Mouse (Mus musculus): ENCODE measurements around the gene Celf5. TPM values are rescaled to one million over a fixed set of nuclear protein-coding genes. Genes with fewer than 3 reads are reported as not detected.
A peak's percentile ranks its signal among the peaks of the same experiment; 100 is the strongest.

Celf5 gene
- polyA plus RNA-seq, 1 experiment from 2014 or later: 9.7 TPM

DNA sequence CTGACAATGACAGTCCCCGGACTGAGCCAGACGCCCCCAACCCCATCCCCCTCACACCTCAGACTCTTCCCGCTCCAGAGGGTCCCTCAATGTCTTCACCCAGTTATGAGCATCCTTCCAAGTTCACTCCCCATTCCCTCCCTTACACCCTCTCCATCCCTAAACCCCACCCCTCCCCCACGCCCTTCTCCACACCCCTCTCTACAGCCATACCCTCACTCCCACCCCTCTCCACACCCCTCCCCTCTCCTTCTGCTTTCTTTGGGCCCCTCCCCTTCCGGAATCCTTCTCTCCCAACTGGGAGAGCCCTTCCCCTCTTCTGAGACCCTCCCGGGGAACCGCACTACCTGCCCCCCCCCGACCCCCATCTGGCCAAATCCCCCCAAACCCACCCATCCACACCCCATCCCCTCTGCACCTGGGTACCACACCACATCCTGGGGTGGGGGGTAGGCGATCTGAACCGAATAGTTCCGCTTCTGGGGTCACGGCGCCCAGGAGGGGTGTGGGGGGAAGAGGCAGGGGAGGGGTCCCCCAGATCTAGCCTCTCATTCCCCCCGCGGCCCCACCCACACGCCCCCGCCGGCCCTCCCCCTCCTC lies 10.0 kb downstream of the Celf5 start:
- H3K4me3 ChIP-seq (ENCODE audit: low read depth, low read length): peak overlapping the region; percentile 37
- ATAC-seq (replicated peaks; ENCODE audit: low FRiP score) (peak; percentile 60), DNase-seq (ENCODE audit: low spot score) (no peak)
- peaks cover 6% of the 10 kb centered on the region; the same call in 1 of the 2 replicates for H3K4me1 ChIP-seq (replicated peaks; ENCODE audit: control insufficient read depth, insufficient read depth, low read length)
- no peaks in the 10 kb centered on the region for H3K9me3 ChIP-seq (ENCODE audit: control insufficient read depth, low read length)
- H3K4me2 ChIP-seq (ENCODE audit: low read depth, low read length, severe bottlenecking): peak overlapping the region; percentile 84
- H3K27me3 ChIP-seq (ENCODE audit: control insufficient read depth, insufficient read depth, low read length): no peaks in the 10 kb centered on the region; the same call in 1 of the 2 replicates
- 5% methylated on average over 18 of the region's 18 CpGs for WGBS
- H3K9ac ChIP-seq (ENCODE audit: low read length): peak overlapping the region; percentile 57
- H3K36me3 ChIP-seq (ENCODE audit: control insufficient read depth, insufficient read depth, low read length): no peaks in the 10 kb centered on the region
- H3K27ac ChIP-seq (ENCODE audit: low read depth, low read length): peak overlapping the region; percentile 73

DNA sequence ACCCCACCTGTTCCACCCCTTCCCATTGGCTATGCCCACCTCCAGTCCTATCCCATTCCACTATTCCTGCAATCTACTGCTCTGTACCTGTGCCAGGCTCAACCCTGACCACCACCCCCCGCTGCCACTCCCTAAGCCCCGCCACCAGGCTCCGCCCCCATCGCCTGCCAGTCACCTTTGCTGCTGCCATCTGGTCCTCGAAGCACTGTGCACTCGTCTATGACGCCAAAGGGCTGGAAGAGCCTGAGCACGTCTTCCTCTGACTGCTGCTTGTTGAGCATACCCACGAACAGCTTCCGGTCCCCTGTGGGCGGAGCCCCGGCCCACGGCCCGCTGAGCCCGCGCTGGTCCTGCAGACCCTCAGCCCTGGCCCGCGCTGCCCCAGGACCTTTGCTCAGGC lies 12.1 kb downstream of the Celf5 start:
- DNase-seq (ENCODE audit: low spot score) (peak; percentile 53), ATAC-seq (replicated peaks; ENCODE audit: low FRiP score) (no peak)
- H3K9ac ChIP-seq (ENCODE audit: low read length): no peak overlapping the region
- H3K4me3 ChIP-seq (ENCODE audit: low read depth, low read length): no peak overlapping the region
- WGBS: 71% methylated on average over 18 of the region's 18 CpGs
- H3K9me3 ChIP-seq (ENCODE audit: control insufficient read depth, low read length): no peaks in the 10 kb centered on the region
- H3K27ac ChIP-seq (ENCODE audit: low read depth, low read length): no peak overlapping the region
- no peak overlapping the region for H3K4me2 ChIP-seq (ENCODE audit: low read depth, low read length, severe bottlenecking)
- H3K36me3 ChIP-seq (ENCODE audit: control insufficient read depth, insufficient read depth, low read length): no peaks in the 10 kb centered on the region
- peaks cover 6% of the 10 kb centered on the region; the same call in 1 of the 2 replicates for H3K4me1 ChIP-seq (replicated peaks; ENCODE audit: control insufficient read depth, insufficient read depth, low read length)
- no peaks in the 10 kb centered on the region; the same call in 1 of the 2 replicates for H3K27me3 ChIP-seq (ENCODE audit: control insufficient read depth, insufficient read depth, low read length)

GRCm38 (mm10) chr10:81469253-81469652 lies 13.3 kb downstream of the Celf5 start:
- Histone ChIP-seq H3K9me3 (ENCODE audit: control insufficient read depth, low read length) (no peaks in the 10 kb centered on the region), H3K4me2 (ENCODE audit: low read depth, low read length, severe bottlenecking) (no peak overlapping the region), H3K4me1 (replicated peaks; ENCODE audit: control insufficient read depth, insufficient read depth, low read length) (peaks cover 11% of the 10 kb centered on the region), H3K36me3 (ENCODE audit: control insufficient read depth, insufficient read depth, low read length) (no peaks in the 10 kb centered on the region), H3K9ac (ENCODE audit: low read length) (no peak overlapping the region), H3K27ac (ENCODE audit: low read depth, low read length) (no peak overlapping the region), H3K4me3 (ENCODE audit: low read depth, low read length) (no peak overlapping the region), H3K27me3 (ENCODE audit: control insufficient read depth, insufficient read depth, low read length) (peaks cover 1% of the 10 kb centered on the region)
- ATAC-seq (replicated peaks; ENCODE audit: low FRiP score) (no peak), DNase-seq (ENCODE audit: low spot score) (peak; percentile 36)
- WGBS: 84% methylated on average over 5 of the region's 5 CpGs

DNA sequence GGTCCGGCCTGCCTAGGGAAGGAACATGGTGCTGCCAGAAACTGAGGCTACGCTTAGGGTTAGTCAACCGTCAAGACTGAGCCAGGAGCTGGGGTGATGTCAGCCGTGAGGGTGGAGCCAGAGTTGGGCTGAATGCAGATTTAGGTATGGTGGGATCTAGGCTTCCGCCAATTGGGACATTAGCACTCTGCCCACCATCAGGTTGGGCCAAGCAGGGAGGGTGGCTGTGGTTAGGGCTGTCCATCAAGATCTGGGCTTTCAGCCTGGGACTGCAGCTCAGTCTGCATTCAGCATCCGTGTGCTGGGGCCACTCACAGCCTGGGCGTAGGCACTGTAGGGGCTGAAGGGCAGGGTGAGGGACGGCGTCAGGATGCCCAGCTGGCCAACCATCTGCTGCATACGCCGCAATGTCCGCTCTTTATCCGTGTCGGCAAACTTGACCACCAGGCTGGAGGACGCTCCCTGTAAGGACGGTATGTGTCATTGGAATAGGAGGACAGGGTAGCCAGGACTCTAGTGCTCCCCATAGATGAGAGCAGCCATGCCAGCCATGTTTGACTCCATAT lies 14.8 kb downstream of the Celf5 start:
- Histone ChIP-seq H3K9me3 (ENCODE audit: control insufficient read depth, low read length) (no peaks in the 10 kb centered on the region), H3K27ac (ENCODE audit: low read depth, low read length) (no peak overlapping the region), H3K4me1 (replicated peaks; ENCODE audit: control insufficient read depth, insufficient read depth, low read length) (peaks cover 15% of the 10 kb centered on the region), H3K4me3 (ENCODE audit: low read depth, low read length) (no peak overlapping the region), H3K4me2 (ENCODE audit: low read depth, low read length, severe bottlenecking) (no peak overlapping the region), H3K27me3 (ENCODE audit: control insufficient read depth, insufficient read depth, low read length) (peaks cover 16% of the 10 kb centered on the region), H3K9ac (ENCODE audit: low read length) (no peak overlapping the region), H3K36me3 (ENCODE audit: control insufficient read depth, insufficient read depth, low read length) (no peaks in the 10 kb centered on the region)
- 88% methylated on average over 16 of the region's 16 CpGs for WGBS
- ATAC-seq (replicated peaks; ENCODE audit: low FRiP score) (no peak), DNase-seq (ENCODE audit: low spot score) (peak; percentile 38)

- Histone ChIP-seq H3K36me3 (ENCODE audit: control insufficient read depth, insufficient read depth, low read length) (no peaks in the 10 kb centered on the region), H3K27ac (ENCODE audit: low read depth, low read length) (no peak overlapping the region)
- 74% methylated on average over 14 of the region's 14 CpGs for WGBS
These were observed 15.6 kb downstream of the Celf5 start for GRCm38 (mm10) chr10:81466881-81467280.

DNA sequence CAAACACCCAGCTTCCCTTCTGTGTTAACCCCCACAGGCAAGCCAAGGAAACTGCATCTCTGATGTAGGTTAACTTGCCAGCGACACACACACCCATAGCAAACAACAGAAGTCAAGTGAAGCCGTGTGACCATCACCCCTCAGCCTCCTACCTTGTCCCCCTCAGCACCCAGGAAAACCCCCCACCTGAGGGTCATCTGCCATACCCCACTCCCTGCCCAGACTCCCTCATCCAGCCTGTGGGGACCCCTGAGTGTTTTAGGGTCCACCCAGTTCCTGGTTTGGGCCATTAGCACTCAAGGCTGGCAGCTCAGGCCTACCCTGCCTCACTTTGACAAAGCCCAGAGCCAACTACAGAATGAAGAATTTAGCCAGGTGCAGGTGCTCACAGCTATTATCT lies 16.4 kb downstream of the Celf5 start:
- WGBS: 70% methylated on average over 2 of the region's 2 CpGs
- no peak for ATAC-seq (replicated peaks; ENCODE audit: low FRiP score)
- H3K27me3 ChIP-seq (ENCODE audit: control insufficient read depth, insufficient read depth, low read length): peaks cover 33% of the 10 kb centered on the region

More at GRCm38 (mm10) chr10:81466881-81467280, 15.6 kb downstream of the Celf5 start:
- ATAC-seq (replicated peaks; ENCODE audit: low FRiP score) (no peak), DNase-seq (ENCODE audit: low spot score) (peak; percentile 53)
- Histone ChIP-seq H3K4me1 (replicated peaks; ENCODE audit: control insufficient read depth, insufficient read depth, low read length) (peaks cover 9% of the 10 kb centered on the region), H3K27me3 (ENCODE audit: control insufficient read depth, insufficient read depth, low read length) (peaks cover 25% of the 10 kb centered on the region), H3K9me3 (ENCODE audit: control insufficient read depth, low read length) (no peaks in the 10 kb centered on the region), H3K9ac (ENCODE audit: low read length) (no peak overlapping the region), H3K4me3 (ENCODE audit: low read depth, low read length) (no peak overlapping the region), H3K4me2 (ENCODE audit: low read depth, low read length, severe bottlenecking) (no peak overlapping the region)

DNA sequence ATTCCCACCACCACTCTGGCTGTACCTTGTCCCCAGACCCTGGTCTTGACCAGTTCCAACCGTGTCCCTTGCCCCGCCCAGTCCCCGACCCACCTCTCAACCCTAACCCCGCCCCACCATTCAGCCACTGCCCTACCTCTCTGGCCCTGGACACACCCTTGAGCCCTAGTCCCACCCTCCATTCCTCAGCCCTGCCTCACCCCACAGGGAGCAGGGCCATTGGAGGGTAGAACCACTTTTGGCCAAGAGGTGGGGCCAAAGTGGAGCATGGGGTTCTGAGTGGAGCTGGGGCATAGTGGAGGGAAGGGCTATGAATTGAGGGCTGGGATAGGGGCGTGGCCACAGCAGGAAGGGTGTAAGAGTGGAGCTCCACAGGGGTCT lies 17.3 kb downstream of the Celf5 start:
- WGBS: 3% methylated on average over 5 of the region's 5 CpGs
- Histone ChIP-seq H3K27ac (ENCODE audit: low read depth, low read length) (no peak overlapping the region), H3K4me2 (ENCODE audit: low read depth, low read length, severe bottlenecking) (no peak overlapping the region), H3K9ac (ENCODE audit: low read length) (no peak overlapping the region), H3K27me3 (ENCODE audit: control insufficient read depth, insufficient read depth, low read length) (peaks cover 41% of the 10 kb centered on the region), H3K36me3 (ENCODE audit: control insufficient read depth, insufficient read depth, low read length) (no peaks in the 10 kb centered on the region), H3K4me1 (replicated peaks; ENCODE audit: control insufficient read depth, insufficient read depth, low read length) (peaks cover 9% of the 10 kb centered on the region), H3K4me3 (ENCODE audit: low read depth, low read length) (no peak overlapping the region), H3K9me3 (ENCODE audit: control insufficient read depth, low read length) (no peaks in the 10 kb centered on the region)
- peak; percentile 13 for ATAC-seq (replicated peaks; ENCODE audit: low FRiP score)
- DNase-seq (ENCODE audit: low spot score): peak; percentile 52

More for the DNA sequence above, 16.4 kb downstream of the Celf5 start:
- Histone ChIP-seq H3K4me3 (ENCODE audit: low read depth, low read length) (no peak overlapping the region), H3K27ac (ENCODE audit: low read depth, low read length) (no peak overlapping the region), H3K4me1 (replicated peaks; ENCODE audit: control insufficient read depth, insufficient read depth, low read length) (peaks cover 9% of the 10 kb centered on the region), H3K36me3 (ENCODE audit: control insufficient read depth, insufficient read depth, low read length) (no peaks in the 10 kb centered on the region), H3K9ac (ENCODE audit: low read length) (no peak overlapping the region), H3K4me2 (ENCODE audit: low read depth, low read length, severe bottlenecking) (no peak overlapping the region), H3K9me3 (ENCODE audit: control insufficient read depth, low read length) (no peaks in the 10 kb centered on the region)
- DNase-seq (ENCODE audit: low spot score): peak; percentile 49

DNA sequence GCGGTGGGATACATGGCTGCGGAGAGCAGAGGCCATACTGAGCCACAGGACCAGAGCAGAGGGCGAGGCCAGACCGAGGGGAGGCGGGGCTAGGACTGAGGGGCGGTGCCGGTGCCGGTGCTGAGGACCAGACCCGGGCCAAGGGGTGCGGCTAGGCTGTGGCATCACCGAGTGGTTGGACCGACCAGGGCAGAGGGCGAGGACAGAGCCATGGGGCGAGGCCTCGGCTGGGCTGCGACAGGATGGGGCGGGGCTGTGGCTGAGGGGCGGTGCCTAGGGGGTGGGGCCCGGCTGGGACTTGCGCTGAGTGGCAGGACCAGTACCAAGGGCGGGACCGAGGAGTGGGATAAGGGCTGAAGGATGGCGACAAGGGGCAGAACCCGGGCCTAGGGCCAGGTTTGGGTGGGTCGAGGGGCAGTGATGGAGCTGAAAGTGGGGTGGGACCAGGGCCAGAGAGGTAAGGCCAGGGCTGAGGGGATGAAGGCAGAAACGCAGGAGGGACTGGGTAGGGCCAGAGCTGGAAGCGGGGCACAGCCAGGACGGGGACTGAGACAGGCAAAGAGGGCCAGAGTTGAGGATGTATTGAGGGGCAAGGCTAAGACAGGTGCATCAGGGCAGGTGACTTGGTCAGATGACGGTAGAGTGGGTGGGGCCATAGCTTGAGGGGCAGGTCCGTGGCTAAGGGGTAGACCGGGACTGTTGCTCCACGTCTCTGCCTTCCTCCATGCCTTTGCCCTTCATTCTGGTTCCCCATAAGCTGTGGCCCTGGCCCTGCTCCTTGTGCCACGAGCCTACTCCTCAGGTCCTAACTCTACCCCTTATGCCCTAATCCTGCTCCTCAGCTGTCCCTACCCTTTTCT lies 17.9 kb downstream of the Celf5 start:
- peak overlapping the region; percentile 29 for H3K9ac ChIP-seq (ENCODE audit: low read length)
- peak overlapping the region; percentile 37 for H3K4me3 ChIP-seq (ENCODE audit: low read depth, low read length)
- whole genome bisulfite sequencing: 3% methylated on average over 33 of the region's 33 CpGs
- peaks cover 9% of the 10 kb centered on the region for H3K4me1 ChIP-seq (replicated peaks; ENCODE audit: control insufficient read depth, insufficient read depth, low read length)
- peaks cover 47% of the 10 kb centered on the region for H3K27me3 ChIP-seq (ENCODE audit: control insufficient read depth, insufficient read depth, low read length)
- no peak overlapping the region for H3K27ac ChIP-seq (ENCODE audit: low read depth, low read length)
- peak; percentile 89 for DNase-seq (ENCODE audit: low spot score)
- peak overlapping the region; percentile 70 for H3K4me2 ChIP-seq (ENCODE audit: low read depth, low read length, severe bottlenecking)
- no peaks in the 10 kb centered on the region for H3K9me3 ChIP-seq (ENCODE audit: control insufficient read depth, low read length)
- ATAC-seq (replicated peaks; ENCODE audit: low FRiP score): peak; percentile 89
- no peaks in the 10 kb centered on the region for H3K36me3 ChIP-seq (ENCODE audit: control insufficient read depth, insufficient read depth, low read length)
